Mouse (Mus musculus) forebrain, embryonic 14.5 days (tissue): ENCODE measurements around the gene Fam240a. TPM values are rescaled to one million over a fixed set of nuclear protein-coding genes. Genes with fewer than 3 reads are reported as not detected.

Experiments used
- ATAC-seq: fragments of 200-750 bp; cut with Nextera tagmentation; 2 replicates; pipeline ENCODE4 v1.8.0; 2017; ENCODE audit warnings: mild to moderate bottlenecking, moderate library complexity
- DNase-seq: peaks from one replicate; pipeline ENCODE4 v3.0.0-alpha.2; 2015; ENCODE audit warnings: low spot score
- H3K27ac ChIP-seq: fragments of 300-500 bp; sonication (generic); 2 replicates; pipeline ENCODE4 v1.5.1; 2014; ENCODE audit warnings: low read depth, mild to moderate bottlenecking, control low read depth, low read length, moderate library complexity
- H3K27me3 ChIP-seq: fragments of 300-500 bp; sonication (generic); replicated peaks from 2 replicates; pipeline ENCODE4 v1.6.1; 2014; ENCODE audit warnings: low read length, control low read depth, mixed read lengths; ENCODE audit not compliant: control insufficient read depth, insufficient read depth
- H3K36me3 ChIP-seq: fragments of 300-500 bp; sonication (generic); 2 replicates; pipeline ENCODE4 v1.6.1; 2014; ENCODE audit warnings: low read length, control low read depth; ENCODE audit not compliant: control insufficient read depth, insufficient read depth
- H3K4me1 ChIP-seq: fragments of 300-500 bp; sonication (generic); 2 replicates; pipeline ENCODE4 v1.6.1; 2014; ENCODE audit warnings: antibody characterized with exemption, low read length, control low read depth; ENCODE audit not compliant: control insufficient read depth, insufficient read depth
- H3K4me2 ChIP-seq: fragments of 300-500 bp; sonication (generic); 2 replicates; pipeline ENCODE4 v1.6.1; 2014; ENCODE audit warnings: mild to moderate bottlenecking, control low read depth, low read length
- H3K4me3 ChIP-seq: fragments of 300-500 bp; sonication (generic); 2 replicates; pipeline ENCODE4 v1.5.1; 2014; ENCODE audit warnings: low read depth, low read length, control low read depth
- H3K9ac ChIP-seq: fragments of 300-500 bp; sonication (generic); 2 replicates; pipeline ENCODE4 v1.6.1; 2014; ENCODE audit warnings: mild to moderate bottlenecking, low read length, control low read depth, moderate library complexity
- H3K9me3 ChIP-seq: fragments of 300-500 bp; sonication (generic); replicated peaks from 2 replicates; pipeline ENCODE4 v1.6.1; 2016; ENCODE audit warnings: low read length, control low read depth, mixed read lengths; ENCODE audit not compliant: control insufficient read depth
- WGBS: fragments of 180-500 bp; shearing (Covaris S2); extraction: QIAGEN DNeasy Blood & Tissue Kit; methylation state at CpG from one replicate; pipeline ENCODE4 v1.1.7; 2014; 5-methylcytosine and 5-hydroxymethylcytosine counted together
- polyA plus RNA-seq: library from polyadenylated mRNA; unstranded; fragments of >200 nt; fragmentation: Nextera tagmentation; extraction: Ambion mirVana; gene quantifications from 2 replicates; pipeline ENCODE4 v1.2.1, GENCODE M21; 2014

The Fam240a gene
- polyA plus RNA-seq, 1 experiment from 2014 or later = not detected

DNA sequence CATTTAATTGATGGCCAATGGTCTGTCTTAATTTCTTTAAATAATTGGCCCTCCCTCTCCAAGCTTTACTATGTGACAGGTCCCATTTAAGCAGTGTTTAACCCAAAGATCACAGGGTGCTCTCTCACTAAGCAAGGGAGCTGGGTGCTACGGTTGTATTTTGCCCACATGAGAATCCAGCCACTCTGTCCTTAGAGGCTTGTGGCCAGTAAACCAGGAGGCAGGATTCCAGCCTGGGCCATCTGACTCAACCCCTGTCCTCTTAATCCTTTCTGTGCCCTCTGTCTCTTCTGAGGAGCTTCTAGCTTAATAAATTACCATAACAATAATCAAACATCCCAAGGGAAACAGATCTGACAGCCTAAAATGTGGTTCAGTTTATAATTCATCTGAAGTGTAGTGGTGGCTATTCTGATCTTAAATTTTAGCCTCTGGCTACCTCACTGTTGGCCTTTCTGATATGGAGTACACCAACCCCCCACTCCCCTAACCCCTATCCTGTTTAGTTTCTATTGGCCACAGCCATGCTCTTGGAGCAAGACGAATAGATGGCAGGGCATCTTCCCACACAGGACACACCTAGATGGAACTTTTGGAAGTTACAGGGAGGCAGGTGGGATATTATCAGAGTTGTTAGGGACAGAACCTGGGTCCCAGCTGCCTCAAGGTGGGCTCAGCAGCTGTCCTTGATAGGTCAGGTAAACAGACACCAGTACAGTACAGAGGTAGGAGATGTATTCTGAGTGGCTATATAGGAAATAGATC is 38.2 kb upstream of the Fam240a start:
- no peak overlapping the region; the same call in 1 of the 2 replicates for H3K4me2 ChIP-seq
- no peaks in the 10 kb centered on the region for H3K4me1 ChIP-seq
- H3K27me3 ChIP-seq = peaks cover 9% of the 10 kb centered on the region; the same call in 1 of the 2 replicates
- H3K9me3 ChIP-seq = no peaks in the 10 kb centered on the region
- no peak overlapping the region for H3K9ac ChIP-seq
- WGBS = 48% methylated on average over 2 of the region's 2 CpGs
- H3K27ac ChIP-seq = no peak overlapping the region
- DNase-seq = no peak
- no peak overlapping the region for H3K4me3 ChIP-seq
- no peaks in the 10 kb centered on the region for H3K36me3 ChIP-seq
- no peak for ATAC-seq

- Histone ChIP-seq H3K9me3 (no peaks in the 10 kb centered on the region), H3K4me1 (no peaks in the 10 kb centered on the region), H3K4me2 (peak overlapping the region; percentile 90), H3K4me3 (peak overlapping the region; percentile 43), H3K9ac (peak overlapping the region; percentile 65), H3K36me3 (no peaks in the 10 kb centered on the region), H3K27me3 (peaks cover 9% of the 10 kb centered on the region; the same call in 1 of the 2 replicates), H3K27ac (peak overlapping the region; percentile 48; the same call in 1 of the 2 replicates)
- peak; percentile 90 for ATAC-seq
- WGBS = under 1% methylated on average over 44 of the region's 44 CpGs
- peak; percentile 86 for DNase-seq
These were observed 37.1 kb upstream of the Fam240a start for GRCm38 (mm10) chr9:110953550-110954461.

DNA sequence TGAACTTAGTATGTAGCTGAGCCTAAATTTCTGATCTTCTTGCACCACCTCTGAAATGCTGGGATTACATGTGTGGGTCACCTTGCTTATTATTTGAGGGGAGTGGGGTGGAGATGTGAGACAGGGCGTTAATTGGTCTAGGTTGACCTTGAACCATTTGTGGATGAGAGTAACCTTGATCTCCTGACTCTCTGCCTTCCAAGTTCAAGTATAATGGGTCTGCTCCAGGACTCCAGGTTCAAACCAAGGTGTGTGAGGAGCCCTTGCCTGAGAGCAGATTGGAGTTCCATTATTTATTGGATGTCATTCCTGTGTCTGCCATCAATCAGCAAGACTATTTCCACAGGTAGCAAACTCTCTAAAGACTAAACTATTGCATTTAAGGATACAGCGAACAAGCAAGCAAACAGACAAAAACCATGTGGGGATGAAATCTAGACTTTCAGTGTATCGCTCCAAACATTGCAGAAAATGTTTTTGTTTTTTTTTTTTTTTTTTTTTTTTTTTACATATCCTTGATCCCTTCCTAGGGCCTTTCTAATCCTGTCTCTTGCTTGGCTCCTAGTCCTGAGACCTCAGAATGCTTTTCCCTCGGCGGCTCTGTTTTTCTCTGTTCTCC is 36.4 kb upstream of the Fam240a start:
- Histone ChIP-seq H3K27ac (peak overlapping the region; percentile 23; the same call in 1 of the 2 replicates), H3K4me2 (peak overlapping the region; percentile 90), H3K27me3 (peaks cover 9% of the 10 kb centered on the region; the same call in 1 of the 2 replicates), H3K9ac (peak overlapping the region; percentile 65), H3K4me3 (peak overlapping the region; percentile 43), H3K36me3 (no peaks in the 10 kb centered on the region), H3K9me3 (no peaks in the 10 kb centered on the region), H3K4me1 (no peaks in the 10 kb centered on the region)
- ATAC-seq (no peak), DNase-seq (no peak)
- WGBS = 43% methylated on average over 5 of the region's 5 CpGs

- H3K36me3 ChIP-seq = no peaks in the 10 kb centered on the region
- no peak for ATAC-seq
- no peak for DNase-seq
- H3K27ac ChIP-seq = no peak overlapping the region
- no peaks in the 10 kb centered on the region for H3K9me3 ChIP-seq
- H3K9ac ChIP-seq = no peak overlapping the region
- no peak overlapping the region for H3K4me3 ChIP-seq
- 0 out of 2 replicates have a peak, but pooled peaks cover 3% of the 10 kb centered on the region for H3K4me1 ChIP-seq
- peaks cover 9% of the 10 kb centered on the region; the same call in 1 of the 2 replicates for H3K27me3 ChIP-seq
- 55% methylated on average over 6 of the region's 6 CpGs for WGBS
- no peak overlapping the region for H3K4me2 ChIP-seq
These were observed 35.7 kb upstream of the Fam240a start for GRCm38 (mm10) chr9:110952398-110952797.

GRCm38 (mm10) chr9:110951866-110952265 is 35.2 kb upstream of the Fam240a start:
- Histone ChIP-seq H3K36me3 (no peaks in the 10 kb centered on the region), H3K4me1 (0 out of 2 replicates have a peak, but pooled peaks cover 3% of the 10 kb centered on the region), H3K4me2 (no peak overlapping the region), H3K27me3 (peaks cover 10% of the 10 kb centered on the region; the same call in 1 of the 2 replicates), H3K27ac (no peak overlapping the region), H3K9me3 (no peaks in the 10 kb centered on the region), H3K9ac (no peak overlapping the region), H3K4me3 (no peak overlapping the region)
- WGBS = 98% methylated on average over 13 of the region's 13 CpGs
- DNase-seq = no peak
- no peak for ATAC-seq

GRCm38 (mm10) chr9:110951397-110951796 is 34.7 kb upstream of the Fam240a start, which contains the start of gene Lrrc2:
Gene Lrrc2 (plus strand): TSS chr9:110951545.
- Histone ChIP-seq H3K4me3 (no peak within 1 kb of the TSS), H3K4me2 (no peak within 1 kb of the TSS), H3K9ac (no peak within 1 kb of the TSS), H3K27me3 (peaks cover 12% of the 10 kb centered on the region; the same call in 1 of the 2 replicates), H3K36me3 (no peaks in the 10 kb centered on the region), H3K4me1 (0 out of 2 replicates have a peak, but pooled peaks cover 6% of the 10 kb centered on the region), H3K27ac (no peak within 1 kb of the TSS), H3K9me3 (no peaks in the 10 kb centered on the region)
- ATAC-seq = no peak
- DNase-seq = no peak
- WGBS = 92% methylated on average over 11 of the region's 11 CpGs

DNA sequence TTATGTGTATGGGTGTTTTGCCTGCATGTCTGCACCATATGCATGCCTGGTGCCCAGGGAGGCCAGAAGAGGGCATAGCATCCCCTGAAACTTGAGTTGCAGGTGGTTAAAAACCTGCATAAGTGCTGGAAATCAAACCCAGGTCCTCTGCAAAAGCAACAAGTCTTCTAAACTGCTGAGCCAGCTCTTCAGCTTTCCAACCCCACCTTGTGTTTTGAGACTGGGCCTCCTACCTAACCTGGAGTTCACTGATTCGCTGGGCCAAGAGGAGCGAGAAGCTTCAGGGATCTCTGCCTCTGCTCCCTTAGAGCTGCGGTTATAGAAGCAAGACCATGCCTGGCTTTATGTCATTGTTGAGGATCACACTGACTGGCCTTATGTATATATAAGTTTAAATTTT is 33.4 kb upstream of the Fam240a start:
- no peak overlapping the region for H3K4me3 ChIP-seq
- DNase-seq (no peak), ATAC-seq (no peak)
- H3K4me1 ChIP-seq = 0 out of 2 replicates have a peak, but pooled peaks cover 6% of the 10 kb centered on the region
- no peak overlapping the region for H3K4me2 ChIP-seq
- no peaks in the 10 kb centered on the region for H3K9me3 ChIP-seq
- peaks cover 9% of the 10 kb centered on the region for H3K27me3 ChIP-seq
- no peaks in the 10 kb centered on the region for H3K36me3 ChIP-seq
- 92% methylated on average over 3 of the region's 3 CpGs for WGBS
- no peak overlapping the region for H3K9ac ChIP-seq
- H3K27ac ChIP-seq = no peak overlapping the region

DNA sequence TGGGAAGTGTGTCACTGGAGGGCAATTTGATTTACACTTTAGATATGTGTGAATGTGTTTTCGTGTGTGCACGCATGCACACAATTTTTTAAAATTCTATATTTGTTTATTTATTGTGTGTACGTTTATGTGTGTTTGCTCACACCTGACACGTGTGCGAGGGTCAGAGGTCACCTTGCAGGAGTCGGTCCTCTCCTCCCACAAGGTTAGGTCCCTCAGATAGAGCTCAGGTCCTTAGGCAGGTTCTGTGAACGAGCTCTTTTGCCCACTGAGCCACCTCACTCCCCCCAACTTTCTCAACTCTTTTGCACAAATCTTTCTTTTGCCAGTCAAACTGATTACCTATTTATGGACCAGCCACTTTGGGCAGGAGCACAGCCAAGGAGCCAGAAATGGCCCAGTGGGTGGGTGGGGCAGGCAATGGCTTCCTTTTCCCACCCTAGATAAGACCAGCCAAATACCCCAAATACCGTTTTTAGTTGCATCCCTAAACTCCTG is 32.2 kb upstream of the Fam240a start:
- H3K9me3 ChIP-seq = no peaks in the 10 kb centered on the region
- peaks cover 16% of the 10 kb centered on the region; the same call in 1 of the 2 replicates for H3K27me3 ChIP-seq
- no peak overlapping the region for H3K4me2 ChIP-seq
- DNase-seq (no peak), ATAC-seq (no peak)
- no peaks in the 10 kb centered on the region for H3K36me3 ChIP-seq
- H3K4me1 ChIP-seq = 0 out of 2 replicates have a peak, but pooled peaks cover 6% of the 10 kb centered on the region
- H3K27ac ChIP-seq = no peak overlapping the region
- 65% methylated on average over 8 of the region's 8 CpGs for WGBS
- H3K9ac ChIP-seq = no peak overlapping the region
- H3K4me3 ChIP-seq = no peak overlapping the region
